Comparison of ENCODE assay signal across 24 mouse cellular contexts in the genomic region with DNA sequence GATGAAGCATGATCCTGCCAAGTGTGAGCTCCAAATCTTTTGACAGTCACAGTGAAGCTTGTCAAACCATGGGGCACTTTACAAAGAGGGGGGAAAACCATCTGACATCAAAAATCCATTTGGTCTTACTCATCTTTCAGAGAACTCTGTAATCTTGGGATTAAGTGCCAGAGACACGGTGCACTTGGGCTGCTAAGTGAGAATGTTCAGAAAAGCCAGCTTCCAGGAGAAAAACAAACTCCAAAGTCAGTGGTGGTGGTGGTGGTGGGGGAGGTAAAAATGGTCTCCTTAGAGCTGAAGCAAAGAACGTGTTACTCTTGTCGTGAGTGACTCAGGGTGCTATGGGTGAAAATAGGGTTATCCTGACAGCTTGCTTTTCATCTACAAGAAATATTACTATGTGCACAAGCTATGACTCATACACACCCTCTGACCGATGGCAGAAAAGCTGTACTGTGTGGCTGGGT. TPM values are rescaled to one million over a fixed set of nuclear protein-coding genes. Genes with fewer than 3 reads are reported as not detected.
DNase-seq lines count a peak whose midpoint lies in the region; ATAC-seq lines count a peak whose summit lies in the region.
"Had no signal": no experiment of that assay in that cellular context is flagged by ENCODE, and none has a peak within 500 bp of the region (broad histone marks: within the 10 kb centered on the region; RNA-seq: fewer than 3 reads in every experiment).

No protein-coding gene starts in this region.

- peak overlapping the region; percentile 3; the same call in 1 of the 2 replicates for H3K27ac ChIP-seq in embryonic facial prominence, embryonic 15.5 days (replicated peaks)
- no peak overlapping the region for H3K27ac ChIP-seq in embryonic facial prominence, embryonic 10.5 days (replicated peaks)
- H3K27ac ChIP-seq in lung, embryonic 15.5 days, result no peak overlapping the region
- no peak overlapping the region for H3K27ac ChIP-seq in midbrain, embryonic 10.5 days (replicated peaks)
- H3K27ac ChIP-seq: kidney, embryonic 15.5 days; limb, embryonic 12.5 days; midbrain, embryonic 15.5 days; neural tube, embryonic 12.5 days had no signal

- WGBS in embryonic facial prominence, embryonic 15.5 days, result 38% methylated on average over 4 of the region's 4 CpGs
- 85% methylated on average over 4 of the region's 4 CpGs for WGBS in embryonic facial prominence, embryonic 10.5 days
- WGBS in lung, embryonic 15.5 days, result 24% methylated on average over 4 of the region's 4 CpGs
- WGBS in midbrain, embryonic 10.5 days, result 85% methylated on average over 4 of the region's 4 CpGs

- H3K9me3 ChIP-seq in embryonic facial prominence, embryonic 15.5 days (replicated peaks), result no peaks in the 10 kb centered on the region
- no peaks in the 10 kb centered on the region for H3K9me3 ChIP-seq in embryonic facial prominence, embryonic 10.5 days
- no peaks in the 10 kb centered on the region for H3K9me3 ChIP-seq in lung, embryonic 15.5 days
- no peaks in the 10 kb centered on the region for H3K9me3 ChIP-seq in midbrain, embryonic 10.5 days (replicated peaks)
- H3K9me3 ChIP-seq: heart, embryonic 12.5 days; kidney, embryonic 15.5 days; limb, embryonic 12.5 days; midbrain, embryonic 15.5 days; neural tube, embryonic 12.5 days had no signal

- H3K36me3 ChIP-seq in embryonic facial prominence, embryonic 15.5 days, result no peaks in the 10 kb centered on the region
- H3K36me3 ChIP-seq in embryonic facial prominence, embryonic 10.5 days (replicated peaks), result no peaks in the 10 kb centered on the region
- H3K36me3 ChIP-seq in lung, embryonic 15.5 days, result no peaks in the 10 kb centered on the region
- no peaks in the 10 kb centered on the region for H3K36me3 ChIP-seq in midbrain, embryonic 10.5 days
- H3K36me3 ChIP-seq: heart, embryonic 12.5 days; kidney, embryonic 15.5 days; limb, embryonic 12.5 days; midbrain, embryonic 15.5 days; neural tube, embryonic 12.5 days had no signal

- no peak for ATAC-seq in embryonic facial prominence, embryonic 15.5 days (ENCODE audit: insufficient number of reproducible peaks, low FRiP score, low TSS enrichment, low read depth)
- ATAC-seq in lung, embryonic 15.5 days (ENCODE audit: borderline replicate concordance, extremely low read depth, low FRiP score, low TSS enrichment), result peak; percentile 80
- ATAC-seq: CD4-positive, CD25-positive, alpha-beta regulatory T cell, adult 4 months; forebrain, postnatal 0 days; liver, postnatal 0 days; midbrain, embryonic 15.5 days had no signal

- no peak overlapping the region for H3K4me3 ChIP-seq in embryonic facial prominence, embryonic 15.5 days (replicated peaks)
- H3K4me3 ChIP-seq in embryonic facial prominence, embryonic 10.5 days, result no peak overlapping the region
- H3K4me3 ChIP-seq in lung, embryonic 15.5 days, result no peak overlapping the region
- H3K4me3 ChIP-seq in midbrain, embryonic 10.5 days, result no peak overlapping the region
- H3K4me3 ChIP-seq: heart, embryonic 12.5 days; kidney, embryonic 15.5 days; limb, embryonic 12.5 days; midbrain, embryonic 15.5 days; neural tube, embryonic 12.5 days had no signal

- H3K9ac ChIP-seq in embryonic facial prominence, embryonic 15.5 days, result no peak overlapping the region
- no peak overlapping the region for H3K9ac ChIP-seq in lung, embryonic 15.5 days
- H3K9ac ChIP-seq: forebrain, postnatal 0 days; heart, embryonic 12.5 days; kidney, embryonic 15.5 days; limb, embryonic 12.5 days; liver, postnatal 0 days; midbrain, embryonic 15.5 days; neural tube, embryonic 12.5 days had no signal

- DNase-seq in embryonic facial prominence, embryonic 10.5 days (ENCODE audit: low spot score), result no peak
- peak; percentile 67 for DNase-seq in lung, postnatal 36 days
- no peak for DNase-seq in midbrain, embryonic 10.5 days (ENCODE audit: low spot score)
- DNase-seq in testis, postnatal 10 days (ENCODE audit: low spot score), result no peak
- DNase-seq in layer of hippocampus, postnatal 36 days, result no peak
- DNase-seq: adrenal gland, postnatal 25 days; cerebellum, adult 9-10 months; forebrain, postnatal 0 days; gastrocnemius, postnatal 25 days; heart, adult 18-20 months; heart, postnatal 10 days; kidney, adult 11 months; liver, postnatal 0 days; right cerebral cortex, postnatal 14 days; spleen, adult 18-20 months had no signal

- no peak overlapping the region for H3K4me2 ChIP-seq in embryonic facial prominence, embryonic 15.5 days (replicated peaks)
- no peak overlapping the region for H3K4me2 ChIP-seq in lung, embryonic 15.5 days
- H3K4me2 ChIP-seq: heart, embryonic 12.5 days; kidney, embryonic 15.5 days; limb, embryonic 12.5 days; liver, embryonic 11.5 days; midbrain, embryonic 15.5 days; neural tube, embryonic 12.5 days had no signal

- no peaks in the 10 kb centered on the region for H3K27me3 ChIP-seq in embryonic facial prominence, embryonic 15.5 days
- H3K27me3 ChIP-seq in embryonic facial prominence, embryonic 10.5 days (replicated peaks; ENCODE audit: low read depth, poor library complexity, severe bottlenecking), result peaks cover 7% of the 10 kb centered on the region
- no peaks in the 10 kb centered on the region for H3K27me3 ChIP-seq in lung, embryonic 15.5 days
- H3K27me3 ChIP-seq in midbrain, embryonic 10.5 days (ENCODE audit: low read depth, poor library complexity, severe bottlenecking), result no peaks in the 10 kb centered on the region
- H3K27me3 ChIP-seq: heart, embryonic 12.5 days; limb, embryonic 12.5 days; midbrain, embryonic 15.5 days; neural tube, embryonic 12.5 days had no signal

- H3K4me1 ChIP-seq in embryonic facial prominence, embryonic 15.5 days, result peaks cover 23% of the 10 kb centered on the region
- H3K4me1 ChIP-seq in embryonic facial prominence, embryonic 10.5 days, result peaks cover 23% of the 10 kb centered on the region
- peaks cover 15% of the 10 kb centered on the region for H3K4me1 ChIP-seq in lung, embryonic 15.5 days
- H3K4me1 ChIP-seq in midbrain, embryonic 10.5 days, result peaks cover 10% of the 10 kb centered on the region
- H3K4me1 ChIP-seq: heart, embryonic 12.5 days; midbrain, embryonic 15.5 days; neural tube, embryonic 12.5 days had no signal

RNA-seq across cellular contexts. Expression of gene Erg, which starts 33.5 kb away (rescaled TPM):
- polyA plus RNA-seq in embryonic facial prominence, embryonic 15.5 days (2015; fragmentation: Nextera tagmentation; extraction: Ambion mirVana), result 14.1 and 17.7 TPM in 2 replicates
- polyA plus RNA-seq in embryonic facial prominence, embryonic 10.5 days (2016; fragmentation: Nextera tagmentation; extraction: Ambion mirVana), result 2.3 and 2.8 TPM in 2 replicates
- 10.3 and 12.2 TPM in 2 replicates for polyA plus RNA-seq in lung, embryonic 15.5 days (2015; fragmentation: Nextera tagmentation; extraction: Ambion mirVana)
- polyA plus RNA-seq in midbrain, embryonic 10.5 days (2016; fragmentation: Nextera tagmentation; extraction: Ambion mirVana), result 1.4 and 1.7 TPM in 2 replicates
- total RNA-seq in layer of hippocampus, postnatal 36 days (2021), result 1 to 10 TPM; 3.2 to 3.6 TPM
- polyA plus RNA-seq: CD4-positive, CD25-positive, alpha-beta regulatory T cell, adult 4 months had no signal
